Mouse (Mus musculus) erythroblast, embryonic 14.5 days (primary cell): ENCODE results near the gene Chd1l.

ENCODE experiments used
- GATA1 ChIP-seq: IDR thresholded peaks from 2 replicates; pipeline ENCODE4 v1.6.1; 2012; ENCODE audit warnings: low read length, inconsistent platforms, mixed read lengths
- TAL1 ChIP-seq: IDR thresholded peaks from 3 replicates; pipeline ENCODE4 v1.6.1; 2012; ENCODE audit warnings: low read length, inconsistent platforms, mixed read lengths

GRCm38 (mm10) chr3:97631258-97631860 is 21.4 kb upstream of the Chd1l start:
- no peak for TF ChIP-seq GATA1
- TF ChIP-seq TAL1: no peak
